Mouse (Mus musculus): ENCODE results near the gene Zfp90. TPM values are rescaled to one million over a fixed set of nuclear protein-coding genes. Genes with fewer than 3 reads are reported as not detected.

Zfp90 gene
- polyA plus RNA-seq, 1 experiment from 2014 or later: 24.5 TPM

- 91% methylated on average over 1 of the region's 1 CpGs for WGBS
- no peak overlapping the region for H3K27ac ChIP-seq
- no peaks in the 10 kb centered on the region for H3K36me3 ChIP-seq (replicated peaks)
- DNase-seq (ENCODE audit: extremely low spot score, low spot score): no peak
- no peaks in the 10 kb centered on the region for H3K27me3 ChIP-seq (ENCODE audit: poor library complexity, severe bottlenecking)
- no peaks in the 10 kb centered on the region for H3K4me1 ChIP-seq
- H3K4me3 ChIP-seq: no peak overlapping the region
- no peaks in the 10 kb centered on the region for H3K9me3 ChIP-seq
These were observed 27.6 kb downstream of the Zfp90 start for GRCm38 (mm10) chr8:106442740-106443139.

DNA sequence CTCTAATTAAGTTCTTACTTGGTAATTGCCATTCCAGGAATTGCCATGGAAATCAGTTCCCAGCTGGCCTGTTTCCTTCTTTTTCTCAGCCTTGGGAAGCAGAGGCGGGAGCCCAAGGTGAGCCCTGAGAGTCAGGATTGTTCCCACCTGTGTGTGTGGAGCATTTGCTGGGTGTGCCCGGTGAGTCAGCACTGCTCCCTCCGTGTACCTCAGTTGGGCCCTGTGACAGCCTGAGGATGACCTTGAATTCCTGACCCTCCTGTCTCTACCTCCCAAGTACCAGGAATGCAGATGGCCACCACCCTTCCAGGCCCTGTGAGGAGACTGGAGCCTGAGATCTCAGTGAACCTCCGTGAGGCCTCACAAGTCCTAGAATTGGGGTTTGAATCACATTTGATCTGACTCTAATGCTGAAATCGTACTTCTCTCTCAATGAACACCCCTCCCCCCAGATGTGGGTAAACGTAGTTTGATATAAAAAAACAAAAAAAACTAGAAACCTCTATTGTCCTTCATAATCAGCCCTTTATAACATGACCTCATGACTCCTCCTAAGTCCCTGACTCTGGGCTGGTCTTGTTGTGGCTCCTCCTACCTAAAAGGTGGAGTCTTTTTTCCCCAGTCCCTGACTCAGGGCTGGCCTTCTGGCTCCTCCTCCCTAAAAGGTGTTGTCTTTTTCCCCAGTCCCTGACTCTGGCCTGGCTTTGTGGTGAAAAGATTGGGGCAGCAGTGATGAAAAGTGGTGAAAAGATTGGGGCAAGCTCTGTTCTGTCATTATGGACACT is 36.4 kb downstream of the Zfp90 start:
- no peak overlapping the region for H3K4me3 ChIP-seq
- peaks cover 7% of the 10 kb centered on the region; the same call in 1 of the 2 replicates for H3K4me1 ChIP-seq
- 78% methylated on average over 6 of the region's 6 CpGs for WGBS
- no peak for DNase-seq (ENCODE audit: extremely low spot score, low spot score)
- no peaks in the 10 kb centered on the region for H3K36me3 ChIP-seq (replicated peaks)
- H3K27ac ChIP-seq: no peak overlapping the region
- no peaks in the 10 kb centered on the region for H3K27me3 ChIP-seq (ENCODE audit: poor library complexity, severe bottlenecking)
- no peaks in the 10 kb centered on the region; the same call in 1 of the 2 replicates for H3K9me3 ChIP-seq

- Histone ChIP-seq H3K4me1 (peaks cover 7% of the 10 kb centered on the region; the same call in 1 of the 2 replicates), H3K36me3 (replicated peaks) (no peaks in the 10 kb centered on the region), H3K27ac (no peak overlapping the region), H3K4me3 (no peak overlapping the region), H3K9me3 (no peaks in the 10 kb centered on the region; the same call in 1 of the 2 replicates), H3K27me3 (ENCODE audit: poor library complexity, severe bottlenecking) (no peaks in the 10 kb centered on the region)
- no peak for DNase-seq (ENCODE audit: extremely low spot score, low spot score)
- 85% methylated on average over 12 of the region's 12 CpGs for WGBS
These were observed 37.8 kb downstream of the Zfp90 start for GRCm38 (mm10) chr8:106452701-106453481.

DNA sequence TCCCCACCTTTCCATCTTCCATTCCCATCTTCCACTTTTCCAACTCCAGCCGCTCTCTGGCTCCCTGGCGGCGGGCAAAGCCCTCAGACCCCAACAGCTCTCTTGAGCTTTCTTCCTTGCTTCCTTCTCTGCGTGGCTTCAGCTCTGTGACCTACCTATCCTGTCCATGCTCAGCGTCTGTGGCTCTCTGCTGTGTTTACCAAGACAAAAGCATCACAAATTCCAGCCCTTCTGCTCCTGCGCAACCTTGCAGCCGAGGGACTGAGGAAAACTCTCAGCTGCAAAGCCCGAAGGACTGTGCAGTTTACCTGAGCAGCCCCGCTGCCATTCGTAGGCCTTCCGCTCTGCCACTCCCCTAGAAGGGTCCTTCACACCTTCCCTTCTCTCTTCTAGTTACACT is 38.9 kb downstream of the Zfp90 start:
- Histone ChIP-seq H3K4me3 (no peak overlapping the region), H3K36me3 (replicated peaks) (no peaks in the 10 kb centered on the region), H3K27ac (no peak overlapping the region), H3K27me3 (ENCODE audit: poor library complexity, severe bottlenecking) (no peaks in the 10 kb centered on the region), H3K9me3 (no peaks in the 10 kb centered on the region; the same call in 1 of the 2 replicates), H3K4me1 (peaks cover 7% of the 10 kb centered on the region; the same call in 1 of the 2 replicates)
- no peak for DNase-seq (ENCODE audit: extremely low spot score, low spot score)
- 74% methylated on average over 11 of the region's 11 CpGs for WGBS

DNA sequence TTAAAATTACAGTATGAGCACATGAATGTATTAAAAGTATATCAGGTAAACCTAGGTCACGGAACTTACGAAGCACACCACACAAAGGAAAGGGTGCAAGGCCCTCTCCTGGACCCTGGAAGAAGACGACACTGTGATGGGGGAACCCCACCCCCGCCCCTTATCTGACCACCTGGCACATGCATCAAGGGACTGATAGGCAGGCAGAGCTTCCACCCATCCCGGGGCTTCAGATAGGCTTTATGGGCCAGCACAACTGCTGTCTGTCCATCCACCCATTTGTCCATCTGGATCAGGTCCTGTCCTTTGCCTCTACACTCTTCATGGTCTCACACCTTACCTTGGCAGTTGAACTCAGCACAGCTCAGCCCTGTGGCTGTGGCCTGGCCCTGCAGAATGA is 47.0 kb downstream of the Zfp90 start:
- no peaks in the 10 kb centered on the region for H3K36me3 ChIP-seq (replicated peaks)
- H3K27ac ChIP-seq: no peak overlapping the region
- peaks cover 12% of the 10 kb centered on the region for H3K4me1 ChIP-seq
- no peak overlapping the region for H3K4me3 ChIP-seq
- no peak for DNase-seq (ENCODE audit: extremely low spot score, low spot score)
- H3K9me3 ChIP-seq: no peaks in the 10 kb centered on the region
- no peaks in the 10 kb centered on the region for H3K27me3 ChIP-seq (ENCODE audit: poor library complexity, severe bottlenecking)
- WGBS: 88% methylated on average over 5 of the region's 5 CpGs

- WGBS: 87% methylated on average over 6 of the region's 6 CpGs
- peaks cover 12% of the 10 kb centered on the region for H3K4me1 ChIP-seq
- no peaks in the 10 kb centered on the region for H3K27me3 ChIP-seq (ENCODE audit: poor library complexity, severe bottlenecking)
- H3K27ac ChIP-seq: no peak overlapping the region
- DNase-seq (ENCODE audit: extremely low spot score, low spot score): no peak
- no peaks in the 10 kb centered on the region for H3K36me3 ChIP-seq (replicated peaks)
- H3K9me3 ChIP-seq: no peaks in the 10 kb centered on the region
- H3K4me3 ChIP-seq: no peak overlapping the region
These were observed 48.7 kb downstream of the Zfp90 start for GRCm38 (mm10) chr8:106463795-106464194.

- H3K9me3 ChIP-seq: no peaks in the 10 kb centered on the region
- no peak for DNase-seq (ENCODE audit: extremely low spot score, low spot score)
- WGBS: 58% methylated on average over 7 of the region's 7 CpGs
These were observed 54.4 kb downstream of the Zfp90 start for GRCm38 (mm10) chr8:106469485-106469884.

GRCm38 (mm10) chr8:106474001-106474400 is 58.9 kb downstream of the Zfp90 start:
- no peaks in the 10 kb centered on the region for H3K9me3 ChIP-seq
- H3K27me3 ChIP-seq (ENCODE audit: poor library complexity, severe bottlenecking): no peaks in the 10 kb centered on the region
- H3K4me3 ChIP-seq: no peak overlapping the region
- DNase-seq (ENCODE audit: extremely low spot score, low spot score): peak; percentile 6
- peaks cover 8% of the 10 kb centered on the region for H3K4me1 ChIP-seq
- WGBS: 92% methylated on average over 5 of the region's 5 CpGs
- H3K27ac ChIP-seq: no peak overlapping the region
- no peaks in the 10 kb centered on the region for H3K36me3 ChIP-seq (replicated peaks)

More at GRCm38 (mm10) chr8:106469485-106469884, 54.4 kb downstream of the Zfp90 start:
- Histone ChIP-seq H3K4me3 (no peak overlapping the region), H3K27ac (no peak overlapping the region), H3K36me3 (replicated peaks) (no peaks in the 10 kb centered on the region), H3K27me3 (ENCODE audit: poor library complexity, severe bottlenecking) (no peaks in the 10 kb centered on the region), H3K4me1 (peaks cover 8% of the 10 kb centered on the region)

Other genes starting within 250 kb of the Zfp90 start
- gene Slc7a6, start 246.5 kb upstream of the Zfp90 start, polyA plus RNA-seq (2016; fragmentation: Nextera tagmentation; extraction: Ambion mirVana): 86.5 and 87.9 TPM in 2 replicates
- 36.5 and 37.2 TPM in 2 replicates for gene Slc7a6os, start 204.4 kb upstream of the Zfp90 start, polyA plus RNA-seq (2016; fragmentation: Nextera tagmentation; extraction: Ambion mirVana)
- gene Prmt7, start 204.4 kb upstream of the Zfp90 start, polyA plus RNA-seq (2016; fragmentation: Nextera tagmentation; extraction: Ambion mirVana): 88.6 and 89.1 TPM in 2 replicates
- 5.3 and 6.2 TPM in 2 replicates for gene Smpd3, start 77.3 kb upstream of the Zfp90 start, polyA plus RNA-seq (2016; fragmentation: Nextera tagmentation; extraction: Ambion mirVana)
- gene 6030452D12Rik, start 85.2 kb downstream of the Zfp90 start, polyA plus RNA-seq (2016; fragmentation: Nextera tagmentation; extraction: Ambion mirVana): not detected in 2 replicates
- 10.4 and 11.2 TPM in 2 replicates for gene Cdh3, start 95.6 kb downstream of the Zfp90 start, polyA plus RNA-seq (2016; fragmentation: Nextera tagmentation; extraction: Ambion mirVana)
- gene Gm10073, start 158.1 kb downstream of the Zfp90 start, polyA plus RNA-seq (2016; fragmentation: Nextera tagmentation; extraction: Ambion mirVana): 7.6 and 8.4 TPM in 2 replicates
- gene Cdh1, start 188.0 kb downstream of the Zfp90 start, polyA plus RNA-seq (2016; fragmentation: Nextera tagmentation; extraction: Ambion mirVana): 7.2 and 8.4 TPM in 2 replicates

Measured in forebrain, embryonic 10.5 days (tissue).